Mouse (Mus musculus) myocyte (in vitro differentiated cells): ENCODE results near the gene Tmem151b.

Experiments
- CEBPB ChIP-seq: IDR thresholded peaks from 2 replicates; pipeline ENCODE4 v1.6.1; 2011; ENCODE audit warnings: mild to moderate bottlenecking, moderate library complexity; ENCODE audit not compliant: poor library complexity, insufficient read depth, severe bottlenecking
- E2F4 ChIP-seq: IDR thresholded peaks from one replicate; pipeline ENCODE4 v1.6.1; 2011; ENCODE audit warnings: mild to moderate bottlenecking, control low read depth, moderate library complexity; ENCODE audit not compliant: insufficient read depth
- MAX ChIP-seq: IDR thresholded peaks from one replicate; pipeline ENCODE4 v1.6.1; 2011; ENCODE audit warnings: low read depth, mild to moderate bottlenecking, control low read depth
- MYOD1 ChIP-seq, 3 experiments: IDR thresholded peaks; one replicate each; pipeline ENCODE4 v1.6.1; 2011; ENCODE audit warnings: control low read depth in 2 of 3, low read depth in 2 of 3, mild to moderate bottlenecking in 2 of 3, moderate library complexity in 1 of 3; ENCODE audit not compliant: insufficient read length in 2 of 3, control insufficient read depth in 1 of 3
- MYOG ChIP-seq, 3 experiments: IDR thresholded peaks; one replicate each; pipeline ENCODE4 v1.6.1; 2011; ENCODE audit warnings: control low read depth in 2 of 3, low read depth in 2 of 3, mild to moderate bottlenecking in 2 of 3; ENCODE audit not compliant: insufficient read length in 2 of 3, control insufficient read depth in 1 of 3, insufficient read depth in 1 of 3
- POLR2A ChIP-seq: IDR thresholded peaks from one replicate; pipeline ENCODE4 v1.6.1; 2011; ENCODE audit warnings: low read depth, mild to moderate bottlenecking, control low read depth, moderate library complexity; ENCODE audit not compliant: insufficient read length
- POLR2AphosphoS2 ChIP-seq: IDR thresholded peaks from one replicate; pipeline ENCODE4 v1.6.1; 2011; ENCODE audit warnings: low read depth, control low read depth; ENCODE audit not compliant: insufficient read length
- SRF ChIP-seq: IDR thresholded peaks from one replicate; pipeline ENCODE4 v1.6.1; 2011; ENCODE audit warnings: low read depth; ENCODE audit not compliant: control insufficient read depth, insufficient read length
- TCF12 ChIP-seq: IDR thresholded peaks from one replicate; pipeline ENCODE4 v1.6.1; 2011; ENCODE audit warnings: mild to moderate bottlenecking, control low read depth; ENCODE audit not compliant: poor library complexity, insufficient read depth, severe bottlenecking
- TCF3 ChIP-seq: IDR thresholded peaks from one replicate; pipeline ENCODE4 v1.6.1; 2011; ENCODE audit warnings: low read depth, control low read depth; ENCODE audit not compliant: insufficient read length
- USF1 ChIP-seq: IDR thresholded peaks from one replicate; pipeline ENCODE4 v1.6.1; 2011; ENCODE audit warnings: low read depth, mild to moderate bottlenecking, control low read depth, moderate library complexity

DNA sequence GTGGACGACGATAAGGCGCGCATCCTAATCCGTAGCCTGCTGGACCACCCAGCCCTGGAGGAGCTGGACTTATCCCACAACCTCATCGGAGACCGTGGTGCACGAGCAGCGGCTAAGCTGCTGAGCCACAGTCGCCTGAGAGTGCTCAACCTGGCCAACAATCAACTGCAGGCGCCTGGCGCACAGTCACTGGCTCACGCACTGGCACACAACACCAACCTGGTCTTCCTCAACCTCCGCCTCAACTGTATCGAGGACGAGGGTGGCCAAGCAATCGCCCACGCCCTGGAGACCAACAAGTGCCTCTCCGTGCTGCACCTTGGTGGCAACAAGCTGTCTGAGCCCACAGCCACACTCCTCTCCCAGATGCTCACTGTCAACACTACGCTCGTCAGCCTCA is 9.8 kb downstream of the Tmem151b start:
- TF ChIP-seq POLR2A (no peak), TCF12 (no peak), MYOG (IDR thresholded peaks at IDR 0.05; ENCODE audit: control insufficient read depth in 1 of 3, insufficient read depth in 1 of 3, insufficient read length in 2 of 3, low read depth in 2 of 3) (no peak), MAX (no peak), E2F4 (no peak), TCF3 (no peak), POLR2AphosphoS2 (no peak), USF1 (no peak), CEBPB (no peak), SRF (no peak), MYOD1 (IDR thresholded peaks at IDR 0.05; ENCODE audit: control insufficient read depth in 1 of 3, insufficient read length in 2 of 3, low read depth in 2 of 3) (no peak)
